Mouse (Mus musculus): Measurements from ENCODE around the gene Rnaset2a. TPM values are rescaled to one million over a fixed set of nuclear protein-coding genes. Genes with fewer than 3 reads are reported as not detected.
"Not testable (repeated sequence)": the region's sequence is repeated elsewhere in the genome, so short reads cannot be mapped to it uniquely, and the experiment has no call there.

The Rnaset2a gene
- polyA plus RNA-seq, 1 experiment from 2014 or later, result 20.0 TPM

DNA sequence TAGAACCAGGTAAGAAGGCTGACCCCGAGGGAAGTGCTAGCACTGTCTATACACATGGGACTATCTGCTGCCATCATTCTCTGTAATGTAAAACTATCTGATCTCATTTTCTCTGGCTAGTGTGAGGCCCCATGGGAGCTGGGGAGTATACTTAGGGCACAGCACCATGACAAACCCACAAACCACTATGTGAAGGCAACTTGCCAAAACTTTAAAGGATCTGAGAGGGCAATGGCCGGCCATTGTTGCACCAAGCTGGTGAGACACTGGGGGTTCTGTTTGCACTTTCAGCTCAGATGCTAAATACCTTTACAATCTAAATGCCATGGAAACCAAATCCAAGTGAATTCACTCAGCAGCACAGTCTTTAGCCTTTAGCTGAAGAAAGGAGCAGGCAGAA is 78.0 kb downstream of the Rnaset2a start:
- H3K9ac ChIP-seq; H3K27me3 ChIP-seq (ENCODE audit: control insufficient read depth, insufficient read depth, low read length); ATAC-seq (ENCODE audit: low FRiP score); H3K9me3 ChIP-seq (ENCODE audit: control insufficient read depth, low read length); H3K4me3 ChIP-seq (replicated peaks; ENCODE audit: low read length); H3K4me1 ChIP-seq (replicated peaks; ENCODE audit: control insufficient read depth, insufficient read depth, low read length); H3K36me3 ChIP-seq (replicated peaks; ENCODE audit: control insufficient read depth, insufficient read depth); H3K4me2 ChIP-seq (replicated peaks); H3K27ac ChIP-seq: not testable (repeated sequence)
- WGBS, result 48% methylated on average over 1 of the region's 2 CpGs
- peak; percentile 24 for DNase-seq (ENCODE audit: low spot score)

Other genes starting within 250 kb of the Rnaset2a start
- gene Tagap, start 222.1 kb downstream of the Rnaset2a start, polyA plus RNA-seq (2014; fragmentation: Nextera tagmentation; extraction: Ambion mirVana), result 0.50 and 0.92 TPM in 2 replicates
- 73.7 and 86.5 TPM in 2 replicates for gene Rsph3a, start 202.5 kb downstream of the Rnaset2a start, polyA plus RNA-seq (2014; fragmentation: Nextera tagmentation; extraction: Ambion mirVana)
- 0.12 and 0.27 TPM in 2 replicates for gene Gm49673, start 309 bp downstream of the Rnaset2a start, polyA plus RNA-seq (2014; fragmentation: Nextera tagmentation; extraction: Ambion mirVana)
- gene Fgfr1op, start 17.4 kb upstream of the Rnaset2a start, polyA plus RNA-seq (2014; fragmentation: Nextera tagmentation; extraction: Ambion mirVana), result 32.2 and 39.6 TPM in 2 replicates
- not detected in 2 replicates for gene Ccr6, start 87.9 kb upstream of the Rnaset2a start, polyA plus RNA-seq (2014; fragmentation: Nextera tagmentation; extraction: Ambion mirVana)
- gene Mpc1, start 134.8 kb upstream of the Rnaset2a start, polyA plus RNA-seq (2014; fragmentation: Nextera tagmentation; extraction: Ambion mirVana), result 380 and 389 TPM in 2 replicates
- 152 and 175 TPM in 2 replicates for gene Sft2d1, start 163.0 kb upstream of the Rnaset2a start, polyA plus RNA-seq (2014; fragmentation: Nextera tagmentation; extraction: Ambion mirVana)
- 20.9 and 22.7 TPM in 2 replicates for gene Prr18, start 189.4 kb upstream of the Rnaset2a start, polyA plus RNA-seq (2014; fragmentation: Nextera tagmentation; extraction: Ambion mirVana)
- 0.31 and 0.53 TPM in 2 replicates for gene T2, start 207.9 kb upstream of the Rnaset2a start, polyA plus RNA-seq (2014; fragmentation: Nextera tagmentation; extraction: Ambion mirVana)